Mouse (Mus musculus): ENCODE results near the gene Abhd2. TPM values are rescaled to one million over a fixed set of nuclear protein-coding genes. Genes with fewer than 3 reads are reported as not detected.

Gene Abhd2
- polyA plus RNA-seq, 1 experiment from 2014 or later = 11.5 TPM

DNA sequence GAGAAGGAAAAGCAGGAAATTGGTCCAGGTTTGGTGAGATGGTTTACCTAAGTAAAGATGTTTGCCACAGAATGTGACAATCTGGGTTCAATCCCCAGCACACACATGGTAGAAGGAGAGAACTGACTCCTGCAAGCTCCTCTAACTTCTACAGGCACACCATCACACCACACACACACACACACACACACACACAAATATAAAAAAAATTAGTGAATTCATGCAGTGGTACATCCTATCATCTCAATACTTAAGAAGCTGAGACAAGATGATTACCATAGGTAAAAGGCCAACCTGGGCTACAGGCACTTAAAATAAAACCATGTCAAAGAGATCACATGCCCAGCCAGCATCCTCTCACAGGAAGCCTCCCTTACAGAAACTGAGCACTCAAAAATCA is 101.0 kb downstream of the Abhd2 start:
- Histone ChIP-seq H3K4me2 (ENCODE audit: low read depth, low read length) (no peak overlapping the region), H3K4me1 (ENCODE audit: control insufficient read depth, insufficient read depth, low read length) (no peaks in the 10 kb centered on the region), H3K9ac (ENCODE audit: low read depth, low read length) (no peak overlapping the region), H3K27me3 (replicated peaks; ENCODE audit: control insufficient read depth, insufficient read depth, low read length) (no peaks in the 10 kb centered on the region), H3K9me3 (ENCODE audit: control insufficient read depth, low read length) (no peaks in the 10 kb centered on the region), H3K27ac (ENCODE audit: low read length) (no peak overlapping the region), H3K36me3 (ENCODE audit: control insufficient read depth, insufficient read depth, low read length) (no peaks in the 10 kb centered on the region), H3K4me3 (ENCODE audit: low read length) (no peak overlapping the region)
- ATAC-seq = no peak

DNA sequence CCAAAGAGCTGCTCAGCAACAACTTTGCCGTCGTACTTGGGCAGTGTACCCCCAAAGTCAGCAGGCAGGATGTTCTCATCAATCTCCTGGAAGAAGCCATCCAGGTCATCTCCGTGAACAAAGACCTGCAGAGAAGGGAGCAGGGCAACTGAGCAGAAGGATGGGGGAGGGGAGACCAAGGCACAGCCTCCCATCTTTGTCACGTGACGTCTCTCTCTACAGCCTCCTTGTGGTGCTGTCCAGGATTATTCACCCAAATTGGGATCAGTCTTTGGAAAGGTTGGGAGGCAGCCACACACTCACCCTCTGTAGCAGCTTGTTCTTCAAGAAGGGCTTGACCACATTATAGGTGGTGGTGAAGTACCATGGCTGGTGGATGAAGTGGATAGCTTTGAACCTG is 102.6 kb downstream of the Abhd2 start:
- H3K4me3 ChIP-seq (ENCODE audit: low read length) = no peak overlapping the region
- H3K27ac ChIP-seq (ENCODE audit: low read length) = no peak overlapping the region
- H3K27me3 ChIP-seq (replicated peaks; ENCODE audit: control insufficient read depth, insufficient read depth, low read length) = no peaks in the 10 kb centered on the region
- H3K4me1 ChIP-seq (ENCODE audit: control insufficient read depth, insufficient read depth, low read length) = no peaks in the 10 kb centered on the region
- 74% methylated on average over 5 of the region's 5 CpGs for WGBS
- H3K9ac ChIP-seq (ENCODE audit: low read depth, low read length) = no peak overlapping the region
- no peak overlapping the region for H3K4me2 ChIP-seq (ENCODE audit: low read depth, low read length)
- no peaks in the 10 kb centered on the region for H3K9me3 ChIP-seq (ENCODE audit: control insufficient read depth, low read length)
- H3K36me3 ChIP-seq (ENCODE audit: control insufficient read depth, insufficient read depth, low read length) = no peaks in the 10 kb centered on the region
- ATAC-seq = no peak

DNA sequence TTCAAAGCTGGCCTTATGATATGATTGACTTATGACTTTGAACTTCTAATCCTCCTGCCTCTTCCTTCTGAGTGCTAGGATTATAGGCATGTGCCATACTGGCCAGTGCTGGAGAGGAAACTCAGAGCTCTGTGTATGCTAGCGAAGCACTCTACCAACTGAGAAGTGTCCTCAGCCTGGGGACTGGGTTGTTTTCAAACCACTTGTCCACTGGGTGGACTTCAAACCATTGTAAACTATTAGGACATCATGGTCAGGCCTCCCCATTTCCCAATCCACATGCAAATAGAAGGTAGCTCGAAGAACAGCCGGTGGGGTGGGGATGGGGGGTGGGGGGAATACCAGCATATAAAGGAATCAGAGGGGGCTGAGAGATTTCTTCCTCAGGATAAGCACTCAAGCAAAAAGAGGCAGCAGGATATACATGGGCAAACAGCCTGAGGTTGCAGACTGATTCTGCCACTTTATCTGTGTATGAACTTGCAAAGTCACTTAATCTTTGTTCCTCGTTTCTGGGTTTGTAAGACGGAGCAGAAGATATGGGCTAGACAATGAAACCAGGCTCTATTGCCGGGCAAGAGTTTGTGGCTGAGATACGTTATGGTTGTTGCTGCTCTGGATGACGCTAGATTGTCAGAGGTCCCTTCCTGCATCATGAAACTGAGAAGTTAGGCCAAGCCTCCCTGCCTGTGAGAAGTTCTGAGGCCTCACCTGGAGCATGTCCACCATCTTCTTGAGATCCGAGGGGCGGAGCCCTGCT is 103.7 kb downstream of the Abhd2 start:
- no peak overlapping the region for H3K27ac ChIP-seq (ENCODE audit: low read length)
- H3K27me3 ChIP-seq (replicated peaks; ENCODE audit: control insufficient read depth, insufficient read depth, low read length) = no peaks in the 10 kb centered on the region
- no peaks in the 10 kb centered on the region for H3K36me3 ChIP-seq (ENCODE audit: control insufficient read depth, insufficient read depth, low read length)
- 83% methylated on average over 10 of the region's 10 CpGs for WGBS
- H3K4me2 ChIP-seq (ENCODE audit: low read depth, low read length) = no peak overlapping the region
- no peak overlapping the region for H3K4me3 ChIP-seq (ENCODE audit: low read length)
- no peaks in the 10 kb centered on the region for H3K4me1 ChIP-seq (ENCODE audit: control insufficient read depth, insufficient read depth, low read length)
- no peak overlapping the region for H3K9ac ChIP-seq (ENCODE audit: low read depth, low read length)
- no peaks in the 10 kb centered on the region for H3K9me3 ChIP-seq (ENCODE audit: control insufficient read depth, low read length)
- no peak for ATAC-seq

DNA sequence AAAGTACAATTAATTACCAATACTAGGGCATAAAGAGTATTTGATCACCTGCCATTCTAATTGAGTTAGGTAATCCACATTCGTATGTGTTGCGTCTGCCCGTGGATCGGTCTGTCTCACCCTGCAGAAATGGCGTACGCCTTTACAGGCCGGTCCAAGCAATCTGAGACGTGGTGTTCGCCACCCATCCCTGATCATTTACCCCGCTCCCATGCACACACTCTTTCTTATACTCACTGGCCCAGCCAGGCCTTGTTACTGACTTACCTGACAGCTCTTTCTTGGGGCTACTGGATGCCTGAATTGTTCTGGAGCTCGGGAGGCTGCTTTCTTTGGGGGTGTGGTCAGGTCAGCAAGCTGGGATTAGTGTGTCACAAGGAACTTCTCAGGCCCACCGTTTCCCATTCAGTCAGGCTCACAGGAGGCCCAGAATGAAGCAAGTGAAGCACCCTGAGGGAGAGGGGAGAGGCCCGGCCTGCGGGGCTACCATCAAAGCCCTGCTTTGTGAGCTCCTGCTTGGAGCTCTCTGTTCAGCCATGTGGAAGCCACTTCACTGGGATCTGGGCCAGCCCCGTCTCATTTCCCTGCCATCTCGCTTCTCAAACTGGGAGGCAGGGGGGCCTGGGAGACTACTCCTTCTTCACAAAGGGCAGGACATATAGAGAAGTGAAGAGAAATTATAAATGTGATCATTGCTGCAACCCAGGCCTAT is 113.6 kb downstream of the Abhd2 start, which contains the start of gene Rlbp1:
Rlbp1 (minus strand) TSS at position 627 of the 712 bp plus-strand sequence.
- Histone ChIP-seq H3K27me3 (replicated peaks; ENCODE audit: control insufficient read depth, insufficient read depth, low read length) (no peaks in the 10 kb centered on the region), H3K36me3 (ENCODE audit: control insufficient read depth, insufficient read depth, low read length) (no peaks in the 10 kb centered on the region), H3K4me2 (ENCODE audit: low read depth, low read length) (no peak within 1 kb of the TSS), H3K4me3 (ENCODE audit: low read length) (no peak within 1 kb of the TSS), H3K4me1 (ENCODE audit: control insufficient read depth, insufficient read depth, low read length) (no peaks in the 10 kb centered on the region), H3K9me3 (ENCODE audit: control insufficient read depth, low read length) (no peaks in the 10 kb centered on the region), H3K27ac (ENCODE audit: low read length) (no peak within 1 kb of the TSS), H3K9ac (ENCODE audit: low read depth, low read length) (no peak within 1 kb of the TSS)
- ATAC-seq = no peak
- WGBS = 72% methylated on average over 16 of the region's 16 CpGs

DNA sequence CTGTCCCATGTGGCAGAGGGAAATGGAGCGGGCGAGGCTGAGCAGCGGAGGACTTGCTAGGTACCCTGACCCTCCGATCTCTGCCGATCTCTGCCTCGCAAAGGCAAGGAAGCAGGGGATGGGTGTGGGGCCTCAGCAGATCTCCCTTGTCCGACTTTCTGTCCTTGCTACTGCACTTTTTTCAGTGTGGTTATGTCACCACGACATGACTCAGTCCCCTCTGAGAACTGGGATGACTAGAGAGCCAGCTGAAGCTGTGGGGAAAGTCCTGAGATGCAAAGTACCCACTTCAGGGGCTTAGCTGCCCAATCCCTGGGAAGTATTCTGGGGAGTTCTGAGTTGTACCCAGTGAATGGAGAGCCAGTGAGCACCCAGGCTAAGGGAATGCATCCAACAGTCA is 114.1 kb downstream of the Abhd2 start:
- Histone ChIP-seq H3K36me3 (ENCODE audit: control insufficient read depth, insufficient read depth, low read length) (no peaks in the 10 kb centered on the region), H3K4me2 (ENCODE audit: low read depth, low read length) (no peak overlapping the region), H3K4me1 (ENCODE audit: control insufficient read depth, insufficient read depth, low read length) (no peaks in the 10 kb centered on the region), H3K9ac (ENCODE audit: low read depth, low read length) (no peak overlapping the region), H3K27me3 (replicated peaks; ENCODE audit: control insufficient read depth, insufficient read depth, low read length) (no peaks in the 10 kb centered on the region), H3K9me3 (ENCODE audit: control insufficient read depth, low read length) (no peaks in the 10 kb centered on the region), H3K27ac (ENCODE audit: low read length) (no peak overlapping the region), H3K4me3 (ENCODE audit: low read length) (no peak overlapping the region)
- 69% methylated on average over 8 of the region's 8 CpGs for WGBS
- no peak for ATAC-seq

DNA sequence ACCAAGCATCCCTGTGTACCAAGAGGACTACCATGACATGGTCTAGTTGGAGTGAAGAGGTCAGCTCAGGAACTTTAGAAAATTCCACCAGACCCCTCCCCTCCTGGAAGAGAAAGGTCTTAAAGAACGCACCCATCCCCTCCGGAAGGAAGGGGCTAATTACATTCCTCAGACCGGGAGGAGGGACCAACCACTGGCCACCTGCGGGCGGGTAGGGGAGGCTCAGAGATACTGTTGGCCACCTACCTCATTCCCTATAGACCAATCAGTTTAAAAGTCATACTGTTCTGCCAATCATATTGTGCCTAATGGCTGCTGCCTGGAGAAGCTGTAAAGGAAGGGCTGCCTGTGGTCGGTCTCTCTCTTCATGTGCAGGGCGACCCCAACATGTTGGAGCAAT is 115.0 kb downstream of the Abhd2 start:
- Histone ChIP-seq H3K27ac (ENCODE audit: low read length) (no peak overlapping the region), H3K9ac (ENCODE audit: low read depth, low read length) (no peak overlapping the region), H3K4me3 (ENCODE audit: low read length) (no peak overlapping the region), H3K9me3 (ENCODE audit: control insufficient read depth, low read length) (no peaks in the 10 kb centered on the region), H3K4me2 (ENCODE audit: low read depth, low read length) (no peak overlapping the region), H3K4me1 (ENCODE audit: control insufficient read depth, insufficient read depth, low read length) (peaks cover 3% of the 10 kb centered on the region; the same call in 1 of the 2 replicates), H3K27me3 (replicated peaks; ENCODE audit: control insufficient read depth, insufficient read depth, low read length) (no peaks in the 10 kb centered on the region), H3K36me3 (ENCODE audit: control insufficient read depth, insufficient read depth, low read length) (no peaks in the 10 kb centered on the region)
- ATAC-seq = no peak
- 42% methylated on average over 7 of the region's 7 CpGs for WGBS

DNA sequence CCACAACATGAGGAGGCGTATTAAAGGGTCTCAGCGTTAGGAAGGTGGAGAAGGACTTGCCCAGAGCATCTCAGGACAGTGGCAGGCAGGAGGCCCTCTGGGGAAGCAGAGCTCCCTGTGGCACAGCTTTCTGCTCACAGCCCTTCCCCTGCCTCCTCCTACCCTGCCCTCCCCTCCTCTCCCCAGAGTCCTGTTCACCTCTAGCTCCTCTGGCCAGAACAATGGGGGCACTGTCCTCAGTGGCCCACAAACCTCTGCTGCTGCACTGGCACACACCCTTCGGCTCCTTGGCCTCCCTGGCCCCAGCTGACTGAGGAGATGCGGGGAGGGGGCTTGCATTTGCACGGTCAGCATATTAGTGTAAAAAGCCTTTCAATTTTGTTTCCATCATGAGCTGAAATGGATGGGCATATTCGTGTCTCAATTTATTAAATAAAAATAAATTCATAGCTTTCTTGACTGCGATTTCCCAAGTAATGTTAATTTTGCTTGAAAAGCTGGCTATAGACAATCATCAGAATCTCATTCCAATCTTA is 115.7 kb downstream of the Abhd2 start:
- no peak for ATAC-seq
- peaks cover 3% of the 10 kb centered on the region; the same call in 1 of the 2 replicates for H3K4me1 ChIP-seq (ENCODE audit: control insufficient read depth, insufficient read depth, low read length)
- no peak overlapping the region for H3K4me3 ChIP-seq (ENCODE audit: low read length)
- H3K27ac ChIP-seq (ENCODE audit: low read length) = no peak overlapping the region
- no peak overlapping the region for H3K4me2 ChIP-seq (ENCODE audit: low read depth, low read length)
- no peaks in the 10 kb centered on the region for H3K36me3 ChIP-seq (ENCODE audit: control insufficient read depth, insufficient read depth, low read length)
- no peaks in the 10 kb centered on the region for H3K9me3 ChIP-seq (ENCODE audit: control insufficient read depth, low read length)
- 73% methylated on average over 7 of the region's 7 CpGs for WGBS
- no peaks in the 10 kb centered on the region for H3K27me3 ChIP-seq (replicated peaks; ENCODE audit: control insufficient read depth, insufficient read depth, low read length)
- no peak overlapping the region for H3K9ac ChIP-seq (ENCODE audit: low read depth, low read length)

DNA sequence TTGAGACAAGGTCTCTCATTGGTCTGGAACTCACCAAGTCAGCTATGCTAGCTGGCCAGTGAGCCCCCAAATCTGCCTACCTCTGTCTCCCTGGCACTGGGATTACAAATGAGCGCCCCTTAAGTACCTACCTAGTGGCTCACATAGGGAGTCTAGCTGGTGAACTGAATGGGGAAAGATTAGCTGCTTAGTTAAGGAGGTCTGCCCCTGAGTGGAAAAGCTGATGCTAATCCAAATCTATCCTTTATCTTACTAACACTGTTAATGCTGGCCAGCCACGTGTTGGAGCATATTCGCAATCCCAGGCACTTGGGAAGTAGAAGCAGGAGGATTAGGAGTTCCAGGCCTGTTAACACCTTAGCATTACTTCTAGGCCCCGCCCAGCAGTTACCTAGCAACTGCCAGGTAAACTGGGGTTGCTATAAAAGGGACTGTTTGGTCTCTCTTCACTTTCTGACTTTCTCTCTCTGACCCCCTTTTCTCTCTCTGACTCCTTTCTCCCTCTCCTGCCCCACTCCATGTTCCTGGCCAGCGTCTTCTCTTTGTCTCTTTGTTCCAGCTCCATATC is 117.2 kb downstream of the Abhd2 start:
- Histone ChIP-seq H3K27me3 (replicated peaks; ENCODE audit: control insufficient read depth, insufficient read depth, low read length) (no peaks in the 10 kb centered on the region), H3K4me3 (ENCODE audit: low read length) (no peak overlapping the region), H3K9me3 (ENCODE audit: control insufficient read depth, low read length) (no peaks in the 10 kb centered on the region), H3K36me3 (ENCODE audit: control insufficient read depth, insufficient read depth, low read length) (no peaks in the 10 kb centered on the region), H3K9ac (ENCODE audit: low read depth, low read length) (no peak overlapping the region), H3K4me1 (ENCODE audit: control insufficient read depth, insufficient read depth, low read length) (peaks cover 3% of the 10 kb centered on the region; the same call in 1 of the 2 replicates), H3K27ac (ENCODE audit: low read length) (no peak overlapping the region), H3K4me2 (ENCODE audit: low read depth, low read length) (no peak overlapping the region)
- ATAC-seq = no peak
- WGBS = 63% methylated on average over 5 of the region's 5 CpGs

DNA sequence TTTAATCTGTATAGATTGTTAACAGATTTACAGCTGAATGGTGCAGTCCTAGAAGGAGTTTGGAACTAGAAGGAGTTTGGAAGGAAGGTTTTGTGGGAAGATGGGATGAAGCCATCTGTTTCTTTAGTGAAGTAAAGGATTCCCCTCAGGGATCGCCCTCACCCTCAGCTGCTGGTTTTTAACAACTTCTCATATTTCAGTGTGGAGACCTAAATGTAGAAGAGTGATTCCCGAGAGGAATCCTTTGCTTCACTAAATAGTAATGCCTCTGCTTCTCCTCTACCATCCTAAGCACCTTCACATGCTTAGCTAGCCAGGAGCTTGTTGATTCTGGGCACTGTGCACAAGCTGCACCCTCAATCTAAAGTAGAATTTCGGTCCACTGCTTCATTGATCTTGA is 118.5 kb downstream of the Abhd2 start:
- no peak; the same call in 1 of the 2 replicates for ATAC-seq
- WGBS = 0% methylated on average over 3 of the region's 3 CpGs
- Histone ChIP-seq H3K4me2 (ENCODE audit: low read depth, low read length) (peak overlapping the region; percentile 86), H3K27ac (ENCODE audit: low read length) (peak overlapping the region; percentile 66), H3K9ac (ENCODE audit: low read depth, low read length) (peak overlapping the region; percentile 72), H3K4me1 (ENCODE audit: control insufficient read depth, insufficient read depth, low read length) (peaks cover 3% of the 10 kb centered on the region; the same call in 1 of the 2 replicates), H3K27me3 (replicated peaks; ENCODE audit: control insufficient read depth, insufficient read depth, low read length) (no peaks in the 10 kb centered on the region), H3K36me3 (ENCODE audit: control insufficient read depth, insufficient read depth, low read length) (no peaks in the 10 kb centered on the region), H3K9me3 (ENCODE audit: control insufficient read depth, low read length) (no peaks in the 10 kb centered on the region), H3K4me3 (ENCODE audit: low read length) (peak overlapping the region; percentile 63)
